Mouse (Mus musculus) yolk sac, embryonic 10.5 days (tissue): ENCODE measurements around the gene Tab1.

Source experiments
- DNase-seq: peaks from one replicate; pipeline ENCODE4 v3.0.0-alpha.2; 2017; ENCODE audit warnings: low spot score

The Tab1 gene

DNA sequence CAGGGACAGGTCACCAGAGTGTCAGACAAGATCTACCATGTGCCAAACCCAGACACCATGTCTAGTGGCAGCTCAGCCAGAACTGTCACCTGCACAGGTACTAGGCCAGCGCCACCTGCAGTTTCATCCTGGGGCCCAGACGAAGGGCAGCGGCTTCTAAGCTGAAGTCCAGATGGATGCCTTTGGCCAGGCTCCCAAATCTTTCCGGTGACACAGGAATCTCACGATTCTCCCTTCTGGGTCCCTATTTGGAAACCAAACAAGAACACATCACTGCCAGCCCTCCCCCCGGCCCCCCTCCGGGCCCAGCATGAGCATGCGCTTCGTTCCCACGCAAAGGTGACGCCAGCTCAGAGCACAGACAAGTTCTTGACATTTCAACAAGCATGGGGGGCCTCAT is 30.3 kb downstream of the Tab1 start:
- no peak for DNase-seq

DNA sequence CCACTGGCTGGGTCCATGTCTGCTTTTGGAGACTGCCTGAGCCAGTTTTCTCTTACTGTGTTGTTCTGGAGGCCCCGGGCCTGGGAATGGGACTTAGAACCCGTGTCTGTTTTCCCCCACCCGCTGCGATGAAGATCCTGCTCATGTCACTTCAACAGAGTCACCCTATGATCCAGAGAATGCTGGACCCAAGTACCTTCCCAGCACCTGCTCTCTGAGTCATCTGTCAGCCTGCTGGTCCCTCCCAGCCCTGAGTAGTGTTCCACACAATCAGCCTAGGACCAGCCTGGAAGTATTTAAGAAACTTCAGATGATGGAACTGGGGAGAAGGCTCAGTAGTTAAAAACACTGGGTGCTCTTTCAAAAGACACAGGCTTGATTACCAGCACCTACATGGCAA is 30.8 kb downstream of the Tab1 start:
- no peak for DNase-seq

DNA sequence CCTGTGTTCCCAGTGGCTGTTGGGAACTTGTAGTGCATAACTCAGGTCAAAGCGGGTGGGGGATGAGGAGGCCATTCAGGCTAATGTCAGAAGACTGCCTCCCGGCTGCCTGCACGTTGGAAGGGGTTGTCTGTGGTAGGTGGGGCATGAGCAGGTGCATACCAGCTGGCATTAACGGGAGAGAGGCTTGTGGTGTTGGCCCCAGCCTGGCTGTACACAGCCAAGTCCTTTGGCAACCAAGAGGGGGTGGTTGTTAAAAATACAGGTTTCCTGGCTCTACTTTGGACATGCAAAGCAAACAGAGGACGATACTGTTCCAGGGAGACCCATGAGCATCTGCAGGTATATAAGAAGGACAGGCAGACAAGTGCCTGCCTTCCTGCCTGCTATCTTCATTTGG is 32.5 kb downstream of the Tab1 start:
- no peak for DNase-seq

DNA sequence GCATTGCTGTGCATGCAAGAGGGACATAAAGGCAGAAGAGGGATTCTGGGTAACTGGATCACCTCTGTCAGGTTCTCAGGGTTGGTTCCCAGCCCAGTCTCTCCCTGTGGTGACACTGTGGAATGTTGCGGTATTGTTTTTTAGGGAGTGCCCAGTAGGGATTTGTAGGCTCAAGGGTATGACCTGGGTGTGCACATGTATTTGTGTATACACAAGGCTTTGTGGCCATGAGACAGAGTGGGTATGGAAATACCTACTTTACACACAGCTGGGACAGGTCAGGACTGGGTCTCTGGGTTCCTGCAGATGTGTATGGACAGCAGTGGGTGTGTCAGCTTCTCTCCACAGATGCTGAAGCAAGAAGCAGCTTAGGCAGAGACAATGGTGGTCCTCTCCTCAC is 36.6 kb downstream of the Tab1 start:
- no peak for DNase-seq

DNA sequence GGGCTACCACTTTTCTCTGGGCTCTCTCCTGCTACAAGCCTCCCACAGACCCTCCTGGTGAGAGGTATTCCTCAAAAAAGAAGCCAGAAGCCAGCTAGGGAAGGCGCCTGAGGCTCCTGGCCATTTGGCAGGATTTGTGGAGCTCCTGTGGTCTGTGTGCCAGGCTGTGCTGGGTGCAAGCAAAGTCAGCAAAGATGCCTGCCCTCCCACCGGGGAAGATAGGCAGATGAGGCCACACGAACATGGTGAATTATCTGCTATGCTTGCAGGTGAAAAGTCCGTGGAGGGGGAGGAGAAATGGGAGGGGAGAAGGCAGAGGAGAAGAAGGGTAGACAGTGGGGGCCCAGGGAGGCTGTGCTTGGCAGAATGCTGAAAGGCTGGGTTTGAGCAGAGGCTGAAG is 37.4 kb downstream of the Tab1 start:
- DNase-seq, result no peak

DNA sequence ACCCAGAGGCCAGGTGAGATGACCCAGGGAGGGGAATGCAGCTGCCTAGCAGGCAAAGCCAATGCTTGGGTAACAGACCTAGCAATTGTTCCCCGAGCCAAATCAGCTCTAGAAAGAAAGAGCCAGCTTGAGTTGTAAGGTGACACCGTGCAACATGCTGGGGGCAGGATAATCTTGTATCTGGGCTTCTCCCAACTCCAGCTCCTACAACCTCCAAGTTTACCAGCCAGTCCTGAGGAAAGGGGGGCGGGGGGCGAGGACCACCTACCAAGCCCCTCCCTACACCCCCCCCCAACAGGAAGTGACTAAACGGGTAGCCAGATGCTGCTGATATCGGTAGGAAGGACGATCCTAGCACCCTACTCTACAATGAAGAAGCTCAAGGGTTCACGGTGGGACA is 38.4 kb downstream of the Tab1 start:
- DNase-seq, result no peak

DNA sequence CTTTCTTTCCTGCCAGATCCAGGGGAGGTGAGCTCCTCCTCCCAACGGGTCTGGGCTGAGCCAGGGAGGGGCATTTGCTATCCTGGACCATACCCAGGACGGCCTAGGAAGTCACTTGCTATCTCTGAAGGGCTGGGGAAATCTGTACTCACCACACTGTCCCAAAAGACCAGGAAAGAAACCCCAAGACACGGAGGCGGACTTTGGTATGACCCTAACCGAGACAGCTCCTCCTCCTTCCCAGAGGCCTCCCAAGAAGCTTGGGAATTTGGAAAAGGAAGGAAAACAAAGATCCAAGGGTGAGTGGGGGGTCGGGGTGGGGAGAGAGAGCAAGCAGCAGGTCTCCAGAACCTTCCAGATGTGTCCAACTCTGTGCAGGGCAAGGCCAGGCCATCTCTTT is 38.9 kb downstream of the Tab1 start:
- no peak for DNase-seq

DNA sequence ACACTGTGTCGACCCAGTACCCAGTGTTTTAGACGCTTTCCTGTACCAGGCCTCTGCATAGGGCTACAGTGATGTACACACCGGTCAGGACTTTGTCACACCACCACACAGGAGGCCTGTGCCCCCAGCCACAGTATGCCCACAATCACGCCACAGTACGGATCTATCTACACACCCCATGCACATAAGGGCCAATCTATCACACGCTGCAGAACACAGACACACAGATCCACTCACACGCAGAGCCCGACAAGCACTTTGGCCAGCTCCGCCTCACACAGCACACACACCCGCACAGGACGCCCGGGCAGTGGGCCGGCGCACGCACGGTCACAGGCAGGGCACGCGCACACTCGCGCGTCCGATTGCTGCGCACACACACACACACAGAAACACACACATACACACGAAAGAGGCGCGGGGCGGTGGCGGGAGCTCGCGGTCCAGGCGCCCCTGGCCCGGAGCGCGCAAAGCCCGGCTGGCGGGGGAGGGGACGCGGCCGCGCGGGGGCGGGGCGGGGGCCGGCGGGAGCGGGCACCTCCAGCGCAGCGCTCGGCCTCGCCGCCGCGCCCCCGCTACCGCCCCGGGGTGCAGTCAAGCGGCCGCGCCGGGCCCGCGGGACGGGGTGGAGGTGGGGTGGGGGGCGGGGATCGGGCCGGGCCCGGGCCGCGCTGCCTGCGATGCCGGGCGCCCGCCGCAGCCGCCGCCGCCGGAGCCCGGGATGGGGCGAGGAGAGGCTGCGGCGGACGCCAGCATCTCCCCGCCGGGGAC is 40.3 kb downstream of the Tab1 start, which contains the start of gene Mgat3:
Gene Mgat3 (plus strand): TSS at position 721 of the 771 bp plus-strand sequence.
- no peak for DNase-seq

DNA sequence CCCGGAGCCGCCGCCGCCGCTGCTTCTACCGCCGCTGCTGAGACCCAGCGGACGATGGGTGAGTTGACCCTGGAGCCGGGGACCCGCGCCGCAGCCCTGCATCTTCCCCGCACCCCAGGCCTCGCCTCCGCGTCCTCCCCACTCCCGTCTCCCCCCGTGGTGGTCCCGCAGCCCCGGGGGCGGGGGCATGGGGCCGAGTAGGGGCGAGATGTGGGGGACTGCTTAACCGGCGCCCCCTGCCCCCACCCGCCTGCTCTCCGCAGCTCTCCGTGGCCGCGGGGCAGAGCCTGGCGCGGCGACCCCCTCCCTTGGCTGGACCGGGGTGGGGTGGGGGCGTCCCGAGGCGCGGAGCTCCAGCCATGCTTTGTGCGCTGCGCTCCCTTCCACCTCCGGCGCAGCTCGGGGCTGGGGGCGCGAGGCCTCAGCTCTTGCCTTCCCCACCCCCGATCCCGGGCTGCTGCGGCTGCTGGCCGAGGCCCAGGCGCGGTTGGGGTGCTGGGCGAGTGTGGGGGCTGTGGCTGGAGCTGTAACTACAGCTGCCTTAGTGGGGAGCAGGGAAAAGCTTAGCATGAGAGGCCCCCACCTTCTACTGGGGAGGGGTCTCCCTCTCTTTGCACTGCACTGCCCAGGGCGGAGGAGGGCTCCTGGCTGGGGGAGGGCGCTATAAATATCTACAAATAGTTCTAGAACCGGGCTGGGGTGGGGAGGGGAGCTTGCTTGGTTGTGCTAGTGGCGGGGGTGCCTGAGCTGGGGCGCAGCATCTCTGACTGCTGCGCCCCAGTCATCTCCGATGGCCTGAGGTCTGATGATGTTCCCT is 41.1 kb downstream of the Tab1 start:
- DNase-seq, result no peak

DNA sequence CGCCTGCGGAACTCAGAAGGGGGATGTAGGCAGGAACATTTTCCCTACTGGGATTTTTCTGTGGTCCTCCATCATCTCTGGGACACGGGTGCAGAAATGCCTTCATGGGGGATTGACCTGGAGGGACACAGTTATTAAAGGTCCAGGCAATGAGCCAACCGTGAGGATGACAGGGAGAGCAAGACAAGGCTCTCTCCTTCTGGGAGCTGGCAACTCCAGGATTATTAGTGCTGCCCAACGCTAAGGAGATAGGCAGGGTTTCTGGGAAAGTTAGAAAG is 41.6 kb downstream of the Tab1 start:
- DNase-seq, result no peak

DNA sequence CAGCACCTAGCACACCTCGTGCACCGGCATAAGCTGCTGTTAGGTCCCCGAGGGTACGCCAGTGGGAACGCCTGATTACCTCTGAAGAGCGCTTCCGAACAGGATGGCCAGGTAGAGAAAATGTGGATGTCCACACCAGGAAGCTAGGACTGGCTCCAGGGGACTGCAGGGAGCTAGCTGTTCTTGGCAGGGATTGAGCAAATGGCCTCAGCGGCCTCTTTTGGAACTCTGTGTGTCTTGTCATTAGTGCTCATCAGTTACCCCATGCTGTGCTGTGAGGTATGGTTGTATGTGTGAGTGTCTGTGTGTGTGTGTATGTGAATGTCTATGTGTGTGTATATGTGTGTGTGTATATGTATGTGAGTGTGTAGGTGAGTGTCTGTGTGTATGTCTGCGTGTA is 42.4 kb downstream of the Tab1 start:
- no peak for DNase-seq

DNA sequence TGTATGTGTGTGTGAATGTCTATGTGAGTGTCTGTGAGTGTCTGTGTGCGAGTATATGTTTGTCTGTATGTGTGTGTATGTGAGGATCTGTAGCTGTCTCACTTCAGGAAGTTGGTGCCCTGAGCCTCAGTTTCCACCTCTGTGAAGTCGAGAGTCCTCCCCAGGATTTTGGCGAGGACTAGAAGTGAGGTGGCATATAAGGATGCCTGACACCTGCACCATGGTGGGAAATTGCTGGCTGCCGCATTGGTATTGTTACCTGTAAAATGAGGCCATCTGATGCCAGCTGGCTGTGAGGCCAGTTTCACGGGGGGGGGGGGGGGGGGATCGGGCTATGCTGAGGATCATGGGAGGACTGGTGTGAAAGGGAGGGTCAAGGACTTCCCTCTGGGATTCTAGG is 42.8 kb downstream of the Tab1 start:
- no peak for DNase-seq

DNA sequence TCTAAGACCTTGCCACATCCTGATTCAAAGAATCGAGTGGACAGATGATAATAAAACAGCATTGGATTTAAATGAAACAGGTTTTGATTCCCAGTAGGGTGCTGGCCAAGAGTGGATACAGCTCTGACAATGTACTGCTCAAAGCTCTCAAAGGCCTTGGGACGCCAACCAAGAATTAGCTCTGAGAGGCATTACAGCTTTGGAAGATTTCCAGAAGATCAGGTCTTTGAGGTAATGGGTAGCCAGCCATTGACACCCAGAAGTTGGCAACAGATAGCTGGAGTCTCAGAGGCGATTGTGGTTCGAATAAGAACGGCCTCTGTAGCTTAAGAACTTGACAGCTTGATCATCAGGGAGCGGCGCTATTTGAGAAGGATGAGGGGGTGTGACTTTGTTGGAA is 48.6 kb downstream of the Tab1 start:
- DNase-seq, result no peak

DNA sequence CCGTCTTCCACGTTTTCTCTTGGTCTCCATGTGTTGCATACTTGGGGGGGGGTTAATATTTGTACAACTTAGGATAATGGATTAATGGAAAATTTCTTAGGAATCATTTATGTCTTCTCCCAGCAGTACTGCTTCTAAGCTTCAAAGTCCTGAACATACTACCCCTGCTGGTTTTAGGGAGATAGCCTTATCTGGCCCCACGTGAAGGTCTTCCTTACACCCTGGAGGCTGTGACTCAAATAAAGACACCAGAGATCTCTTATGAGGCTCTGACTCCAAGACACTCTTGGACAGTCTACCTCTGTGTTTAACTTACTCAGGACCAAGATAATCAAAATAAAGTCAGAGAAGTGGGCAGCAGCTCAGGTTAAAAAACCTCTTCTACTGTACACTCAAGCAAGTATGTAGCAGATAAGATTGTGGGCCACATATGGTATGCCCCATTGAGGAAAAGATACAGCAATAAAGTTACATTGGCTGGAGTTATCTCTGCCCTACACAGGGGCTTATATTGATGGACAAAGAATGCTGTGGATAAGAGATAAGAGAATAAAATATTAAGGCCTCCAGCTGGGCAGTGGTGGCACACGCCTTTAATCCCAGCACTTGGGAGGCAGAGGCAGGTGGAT is 49.3 kb downstream of the Tab1 start:
- no peak for DNase-seq

DNA sequence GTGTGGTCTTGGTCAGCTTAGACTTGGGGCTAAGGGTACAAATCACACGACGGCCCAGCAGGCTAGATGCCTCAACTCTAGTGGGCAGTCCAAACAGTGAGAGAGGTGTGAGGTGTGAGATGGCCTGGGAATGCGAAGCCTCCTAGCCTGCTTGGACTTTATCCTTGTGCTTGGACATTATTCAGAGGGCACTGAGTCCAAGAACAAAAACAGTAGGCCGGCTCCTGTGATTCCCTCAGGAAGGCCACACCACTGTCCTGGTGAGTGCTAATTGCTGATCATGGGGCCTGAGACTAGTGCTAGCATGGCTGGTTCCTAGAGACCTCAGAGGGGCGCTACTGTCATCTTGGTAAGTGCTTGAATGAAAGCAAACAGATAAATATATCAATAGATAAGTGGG is 56.0 kb downstream of the Tab1 start:
- DNase-seq, result peak; percentile 69

DNA sequence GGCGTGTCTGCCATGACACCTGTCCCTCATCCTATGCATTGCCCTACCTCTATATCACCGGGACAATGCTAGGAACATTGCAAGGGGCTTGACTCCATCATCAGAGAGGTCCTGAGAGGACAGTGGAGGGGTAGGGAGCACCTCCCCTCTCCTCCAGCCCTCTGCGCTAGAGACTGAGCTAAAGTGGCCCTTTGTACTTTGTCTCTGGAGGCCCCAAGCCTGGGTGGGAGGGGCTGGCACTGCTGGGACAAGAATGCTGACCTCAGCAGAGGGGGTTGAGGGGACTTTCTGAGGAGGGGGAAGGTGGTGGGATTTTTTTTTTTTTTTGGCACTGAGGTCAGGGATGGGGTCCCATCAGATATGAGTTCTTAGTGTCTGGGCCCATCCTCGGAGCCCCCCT is 57.1 kb downstream of the Tab1 start:
- DNase-seq, result peak; percentile 74

DNA sequence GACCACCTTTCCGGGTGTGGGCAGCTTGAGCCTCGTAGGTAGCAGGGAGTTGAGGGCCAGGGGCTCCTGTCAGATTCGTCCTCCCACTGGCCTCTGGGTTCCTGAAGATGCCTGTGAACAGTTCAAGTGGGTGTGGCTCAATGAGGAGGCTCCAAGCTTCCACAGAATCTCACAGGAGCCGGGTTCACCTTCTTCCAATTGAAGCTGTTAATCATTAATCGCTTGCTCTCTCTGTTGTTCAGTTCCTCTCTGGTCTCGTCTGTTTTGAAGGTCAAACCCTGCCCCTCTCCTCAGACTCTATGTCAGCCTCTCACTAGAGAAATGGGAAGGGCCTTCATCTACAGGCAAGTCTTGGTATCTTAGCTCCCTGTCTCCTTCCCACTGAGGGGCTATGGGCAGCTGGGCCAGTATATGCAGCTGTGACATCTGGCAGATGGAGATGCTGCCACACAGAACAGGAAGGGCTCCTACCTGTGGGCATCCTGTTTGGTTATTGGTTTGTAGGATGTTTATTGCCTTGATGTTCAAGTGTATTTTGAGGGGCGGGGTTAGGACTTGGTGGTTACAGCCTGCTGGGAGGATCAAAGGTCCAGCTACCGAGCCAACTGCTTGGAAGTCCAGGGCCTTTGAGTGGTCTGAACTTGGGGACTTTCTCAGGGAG is 58.8 kb downstream of the Tab1 start:
- DNase-seq, result peak; percentile 81

DNA sequence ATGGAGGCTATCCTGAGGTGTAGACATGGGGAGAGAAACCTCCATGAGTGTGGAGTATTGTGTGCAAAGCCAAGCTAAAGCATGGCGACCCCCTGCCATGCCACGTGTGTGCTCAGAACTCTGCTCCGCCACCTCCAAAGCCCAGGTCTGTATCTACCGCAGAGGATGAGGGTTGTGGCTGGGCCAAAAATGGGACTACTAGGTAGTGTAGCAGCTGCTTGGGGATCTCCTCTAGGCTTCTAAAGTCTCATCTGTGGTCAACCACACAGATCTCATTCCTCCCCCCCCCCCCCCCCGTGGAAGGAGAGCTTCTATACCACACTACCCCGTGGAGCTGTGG is 59.3 kb downstream of the Tab1 start:
- DNase-seq, result no peak

DNA sequence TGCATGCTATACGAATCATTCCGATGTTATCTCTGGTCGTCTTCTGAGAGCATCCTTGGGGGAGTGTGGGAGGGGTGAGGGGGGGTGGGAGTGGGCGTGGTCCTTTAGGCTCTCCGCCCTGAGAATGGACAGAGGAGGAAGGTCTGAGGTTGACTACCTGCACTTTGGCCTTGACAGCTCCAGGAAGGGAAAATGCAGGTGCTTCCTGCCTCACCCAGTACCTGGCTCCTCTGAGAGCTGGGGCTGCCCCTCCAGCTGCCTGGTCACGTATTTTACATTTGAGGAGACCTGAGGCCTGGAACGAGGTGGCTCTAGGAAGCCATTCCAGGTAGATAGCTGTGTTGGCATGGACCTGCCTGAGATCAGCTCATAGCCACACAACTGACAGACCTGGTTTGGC is 59.9 kb downstream of the Tab1 start:
- DNase-seq, result peak; percentile 81

DNA sequence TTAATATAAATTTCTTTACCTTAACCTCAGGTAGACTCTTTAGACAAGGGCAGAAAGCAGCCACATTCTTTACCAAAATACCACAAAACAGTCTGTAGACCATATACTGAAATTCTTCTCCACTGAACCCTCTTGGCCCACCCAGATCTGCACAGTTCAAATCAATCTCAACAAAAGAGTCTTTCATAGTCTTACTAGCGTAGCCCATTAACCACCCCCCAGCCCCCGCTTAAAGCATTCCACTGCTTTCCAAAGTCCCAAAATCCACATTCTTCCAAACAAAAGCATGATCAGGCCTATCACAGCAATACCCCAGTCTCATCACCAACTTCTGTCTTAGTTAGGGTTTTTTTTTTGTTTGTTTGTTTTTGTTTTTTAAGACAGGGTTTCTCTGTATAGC is 66.6 kb downstream of the Tab1 start:
- DNase-seq, result no peak

DNA sequence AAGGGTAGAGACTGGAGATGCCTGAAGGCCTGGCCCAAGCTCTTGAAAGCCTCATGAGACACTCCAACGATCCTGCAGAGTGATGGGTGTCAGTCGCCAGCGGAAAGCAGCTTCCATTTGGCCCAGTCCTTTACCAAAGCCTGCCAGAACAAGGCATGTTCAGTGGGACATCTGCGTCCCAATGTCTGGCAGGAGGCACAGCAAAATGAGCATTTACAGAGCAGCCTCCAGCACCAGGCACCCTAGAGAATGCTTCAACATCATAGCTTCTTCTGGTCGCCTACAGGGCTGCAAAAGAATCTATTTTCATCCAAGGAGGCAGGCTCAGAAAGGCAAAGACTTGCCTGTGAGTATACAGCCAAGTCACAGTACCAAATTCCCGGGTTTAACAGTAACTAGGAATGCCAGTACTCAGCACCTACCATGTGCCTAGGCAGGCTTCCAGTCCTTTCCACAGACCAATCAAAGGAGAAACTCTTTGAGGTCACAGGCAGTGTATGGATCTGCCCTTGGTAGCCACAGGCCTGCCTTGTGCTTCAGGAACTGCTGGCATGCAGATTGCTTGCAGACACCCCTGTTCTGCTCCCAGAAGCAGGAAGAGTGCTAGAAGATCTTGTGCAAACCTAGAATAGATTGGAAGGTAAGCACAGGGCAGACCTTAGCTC is 69.3 kb downstream of the Tab1 start:
- DNase-seq, result no peak

DNA sequence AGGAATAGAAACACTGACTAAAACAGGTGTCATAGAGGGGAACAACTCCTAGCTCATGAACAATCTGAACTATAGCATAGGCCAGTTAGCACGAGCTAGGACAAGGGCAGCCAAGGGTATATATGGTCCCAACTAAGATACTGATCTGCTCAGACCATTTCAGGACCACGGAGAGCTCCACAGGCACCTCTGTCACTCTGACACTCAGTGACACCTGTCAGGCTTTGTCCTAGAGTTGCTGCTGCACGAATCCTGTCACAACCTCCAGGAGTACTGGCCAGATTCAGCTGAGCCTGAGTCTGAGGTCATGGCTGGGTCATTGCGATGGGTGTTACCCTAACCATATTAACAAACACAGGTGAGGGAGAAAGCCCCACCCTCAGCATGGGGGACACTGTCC is 70.5 kb downstream of the Tab1 start:
- DNase-seq, result no peak
